Mouse (Mus musculus): ENCODE data around the gene Ptgis.

DNA sequence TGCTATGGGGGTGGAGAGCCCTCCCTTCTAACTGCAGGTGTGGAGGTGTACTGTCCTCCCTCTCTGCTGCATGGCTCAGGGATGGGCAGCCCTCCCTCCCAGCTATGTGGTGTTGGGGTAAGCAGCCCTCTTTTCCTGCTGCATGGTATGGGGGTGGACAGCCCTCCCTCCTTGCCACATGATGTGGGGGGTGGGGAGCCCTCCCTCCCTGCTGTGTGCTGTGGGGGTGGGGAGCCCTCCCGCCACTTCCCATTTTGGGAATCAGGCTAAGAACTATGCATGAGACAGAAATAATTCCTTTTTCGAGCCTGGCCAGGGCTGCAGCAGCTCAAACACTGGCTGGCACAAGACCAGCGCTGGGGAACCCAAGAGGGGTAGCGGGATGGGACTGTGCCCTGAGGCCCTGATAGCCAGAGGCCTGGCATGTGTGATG lies 84.8 kb downstream of the Ptgis start:
- TF ChIP-seq EP300 (IDR thresholded peaks at IDR 0.05; ENCODE audit: low read depth) (no peak), CTCF (IDR thresholded peaks at IDR 0.05; ENCODE audit: low read depth) (no peak)
